Mouse (Mus musculus): ENCODE data around the gene Siah3. TPM values are rescaled to one million over a fixed set of nuclear protein-coding genes. Genes with fewer than 3 reads are reported as not detected.

Siah3 gene
- polyA plus RNA-seq, 1 experiment from 2014 or later, result 0.43 TPM

- peaks cover 9% of the 10 kb centered on the region; the same call in 1 of the 2 replicates for H3K27me3 ChIP-seq (replicated peaks; ENCODE audit: control insufficient read depth, insufficient read depth, low read length)
- no peak overlapping the region for H3K27ac ChIP-seq (replicated peaks; ENCODE audit: low read depth, low read length)
- DNase-seq (ENCODE audit: low spot score), result no peak
- H3K9ac ChIP-seq (ENCODE audit: low read depth, low read length), result peak overlapping the region; percentile 43
- peak overlapping the region; percentile 71 for H3K4me2 ChIP-seq (ENCODE audit: low read depth, low read length)
- WGBS, result 26% methylated on average over 8 of the region's 8 CpGs
- peaks cover 13% of the 10 kb centered on the region; the same call in 1 of the 2 replicates for H3K4me1 ChIP-seq (ENCODE audit: control insufficient read depth, insufficient read depth, low read length)
- ATAC-seq (ENCODE audit: low read depth), result peak; percentile 10; the same call in 1 of the 2 replicates
- no peaks in the 10 kb centered on the region for H3K36me3 ChIP-seq (ENCODE audit: control insufficient read depth, insufficient read depth, low read length)
- H3K9me3 ChIP-seq (ENCODE audit: control insufficient read depth, low read length), result no peaks in the 10 kb centered on the region
- peak overlapping the region; percentile 36 for H3K4me3 ChIP-seq (ENCODE audit: low read depth, low read length)
Measured at GRCm38 (mm10) chr14:75457221-75457600, 1.4 kb downstream of the Siah3 start.

- WGBS, result 77% methylated on average over 10 of the region's 10 CpGs
- ATAC-seq (ENCODE audit: low read depth) (no peak), DNase-seq (ENCODE audit: low spot score) (no peak)
- peaks cover 13% of the 10 kb centered on the region; the same call in 1 of the 2 replicates for H3K4me1 ChIP-seq (ENCODE audit: control insufficient read depth, insufficient read depth, low read length)
- no peaks in the 10 kb centered on the region for H3K9me3 ChIP-seq (ENCODE audit: control insufficient read depth, low read length)
- H3K36me3 ChIP-seq (ENCODE audit: control insufficient read depth, insufficient read depth, low read length), result no peaks in the 10 kb centered on the region
- no peak overlapping the region for H3K4me2 ChIP-seq (ENCODE audit: low read depth, low read length)
- peaks cover 9% of the 10 kb centered on the region; the same call in 1 of the 2 replicates for H3K27me3 ChIP-seq (replicated peaks; ENCODE audit: control insufficient read depth, insufficient read depth, low read length)
- no peak overlapping the region for H3K4me3 ChIP-seq (ENCODE audit: low read depth, low read length)
- no peak overlapping the region for H3K27ac ChIP-seq (replicated peaks; ENCODE audit: low read depth, low read length)
- H3K9ac ChIP-seq (ENCODE audit: low read depth, low read length), result no peak overlapping the region
Measured at GRCm38 (mm10) chr14:75459431-75459830, 3.6 kb downstream of the Siah3 start.

GRCm38 (mm10) chr14:75459991-75460390, 4.2 kb downstream of the Siah3 start:
- H3K4me2 ChIP-seq (ENCODE audit: low read depth, low read length), result no peak overlapping the region
- ATAC-seq (ENCODE audit: low read depth), result no peak
- peaks cover 13% of the 10 kb centered on the region; the same call in 1 of the 2 replicates for H3K4me1 ChIP-seq (ENCODE audit: control insufficient read depth, insufficient read depth, low read length)
- no peaks in the 10 kb centered on the region for H3K36me3 ChIP-seq (ENCODE audit: control insufficient read depth, insufficient read depth, low read length)
- H3K9ac ChIP-seq (ENCODE audit: low read depth, low read length), result no peak overlapping the region
- WGBS, result 21% methylated on average over 3 of the region's 3 CpGs
- peaks cover 5% of the 10 kb centered on the region; the same call in 1 of the 2 replicates for H3K27me3 ChIP-seq (replicated peaks; ENCODE audit: control insufficient read depth, insufficient read depth, low read length)
- H3K4me3 ChIP-seq (ENCODE audit: low read depth, low read length), result no peak overlapping the region
- H3K9me3 ChIP-seq (ENCODE audit: control insufficient read depth, low read length), result no peaks in the 10 kb centered on the region
- no peak overlapping the region for H3K27ac ChIP-seq (replicated peaks; ENCODE audit: low read depth, low read length)
- peak; percentile 50 for DNase-seq (ENCODE audit: low spot score)

DNA sequence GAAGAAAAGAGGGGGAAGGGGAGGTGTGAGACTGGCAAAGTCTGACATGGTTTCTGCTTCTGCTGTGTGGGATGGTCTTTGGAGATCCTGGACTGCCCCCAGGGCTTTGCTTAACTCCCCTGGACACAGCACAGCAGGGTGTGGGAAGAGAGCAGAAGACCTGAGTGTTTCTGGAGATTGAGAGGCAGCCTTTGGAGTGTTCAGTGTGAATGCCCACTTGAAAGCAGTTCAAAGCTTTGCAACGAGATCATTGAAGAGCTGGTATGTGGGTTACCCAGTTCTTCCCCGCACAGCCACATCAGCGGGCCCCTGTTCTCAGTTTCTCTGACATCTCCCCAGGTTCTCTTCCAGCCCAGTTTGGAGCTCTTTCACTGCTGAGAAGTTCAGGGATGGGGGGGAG, 4.7 kb downstream of the Siah3 start:
- no peaks in the 10 kb centered on the region for H3K36me3 ChIP-seq (ENCODE audit: control insufficient read depth, insufficient read depth, low read length)
- H3K27me3 ChIP-seq (replicated peaks; ENCODE audit: control insufficient read depth, insufficient read depth, low read length), result peaks cover 5% of the 10 kb centered on the region; the same call in 1 of the 2 replicates
- no peak for DNase-seq (ENCODE audit: low spot score)
- no peak overlapping the region for H3K27ac ChIP-seq (replicated peaks; ENCODE audit: low read depth, low read length)
- H3K9me3 ChIP-seq (ENCODE audit: control insufficient read depth, low read length), result no peaks in the 10 kb centered on the region
- H3K4me2 ChIP-seq (ENCODE audit: low read depth, low read length), result no peak overlapping the region
- no peak overlapping the region for H3K9ac ChIP-seq (ENCODE audit: low read depth, low read length)
- ATAC-seq (ENCODE audit: low read depth), result no peak
- WGBS, result 32% methylated on average over 3 of the region's 3 CpGs
- no peak overlapping the region for H3K4me3 ChIP-seq (ENCODE audit: low read depth, low read length)
- H3K4me1 ChIP-seq (ENCODE audit: control insufficient read depth, insufficient read depth, low read length), result peaks cover 13% of the 10 kb centered on the region; the same call in 1 of the 2 replicates

DNA sequence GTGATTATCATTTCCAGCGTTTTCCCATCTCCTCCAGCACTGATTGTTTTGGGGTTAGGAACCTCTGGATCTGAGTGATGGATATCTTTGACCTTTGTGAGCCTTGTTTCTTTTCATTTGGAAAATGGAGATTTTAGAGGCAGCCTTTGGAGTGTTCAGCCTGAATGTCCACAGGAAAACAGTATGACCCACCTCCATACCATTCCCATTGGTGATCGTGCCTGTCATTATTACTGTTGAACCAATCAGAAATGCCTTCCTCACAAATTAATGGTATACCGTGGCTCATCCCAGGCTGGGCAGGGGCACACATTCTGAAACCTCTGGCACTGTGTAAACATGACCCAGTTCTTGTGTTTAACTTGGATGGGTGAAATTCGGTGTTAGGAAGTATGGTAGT, 6.0 kb downstream of the Siah3 start:
- Histone ChIP-seq H3K4me3 (ENCODE audit: low read depth, low read length) (no peak overlapping the region), H3K27ac (replicated peaks; ENCODE audit: low read depth, low read length) (no peak overlapping the region), H3K27me3 (replicated peaks; ENCODE audit: control insufficient read depth, insufficient read depth, low read length) (no peaks in the 10 kb centered on the region), H3K4me2 (ENCODE audit: low read depth, low read length) (no peak overlapping the region), H3K36me3 (ENCODE audit: control insufficient read depth, insufficient read depth, low read length) (no peaks in the 10 kb centered on the region), H3K9ac (ENCODE audit: low read depth, low read length) (no peak overlapping the region), H3K9me3 (ENCODE audit: control insufficient read depth, low read length) (no peaks in the 10 kb centered on the region), H3K4me1 (ENCODE audit: control insufficient read depth, insufficient read depth, low read length) (peaks cover 7% of the 10 kb centered on the region; the same call in 1 of the 2 replicates)
- ATAC-seq (ENCODE audit: low read depth), result no peak
- DNase-seq (ENCODE audit: low spot score), result no peak
- WGBS, result 79% methylated on average over 4 of the region's 4 CpGs

GRCm38 (mm10) chr14:75463171-75463570, 7.4 kb downstream of the Siah3 start:
- Histone ChIP-seq H3K27ac (replicated peaks; ENCODE audit: low read depth, low read length) (no peak overlapping the region), H3K9me3 (ENCODE audit: control insufficient read depth, low read length) (no peaks in the 10 kb centered on the region), H3K4me2 (ENCODE audit: low read depth, low read length) (no peak overlapping the region), H3K4me1 (ENCODE audit: control insufficient read depth, insufficient read depth, low read length) (peaks cover 3% of the 10 kb centered on the region; the same call in 1 of the 2 replicates), H3K9ac (ENCODE audit: low read depth, low read length) (no peak overlapping the region), H3K4me3 (ENCODE audit: low read depth, low read length) (no peak overlapping the region), H3K36me3 (ENCODE audit: control insufficient read depth, insufficient read depth, low read length) (no peaks in the 10 kb centered on the region), H3K27me3 (replicated peaks; ENCODE audit: control insufficient read depth, insufficient read depth, low read length) (no peaks in the 10 kb centered on the region)
- no peak for ATAC-seq (ENCODE audit: low read depth)
- peak; percentile 56 for DNase-seq (ENCODE audit: low spot score)
- 63% methylated on average over 4 of the region's 4 CpGs for WGBS

DNA sequence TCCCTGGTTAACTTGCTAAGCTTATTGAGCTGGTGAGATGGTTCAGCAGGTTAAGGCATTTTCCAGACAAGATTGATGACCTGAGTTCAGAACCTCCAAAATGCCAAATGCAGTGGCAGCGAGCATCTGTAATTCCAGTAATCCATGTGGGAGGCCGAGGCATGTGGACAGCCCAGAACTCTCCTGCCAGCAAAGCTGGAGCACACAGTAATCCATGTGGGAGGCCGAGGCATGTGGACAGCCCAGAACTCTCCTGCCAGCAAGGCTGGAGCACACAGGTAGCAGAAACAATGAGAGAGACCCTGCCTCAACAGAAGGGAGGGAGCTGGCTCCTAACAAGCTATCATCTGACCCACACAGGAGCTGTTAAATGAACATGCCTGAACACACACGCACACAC, 13.2 kb downstream of the Siah3 start:
- H3K4me3 ChIP-seq (ENCODE audit: low read depth, low read length), result no peak overlapping the region
- ATAC-seq (ENCODE audit: low read depth) (no peak), DNase-seq (ENCODE audit: low spot score) (no peak)
- no peaks in the 10 kb centered on the region for H3K4me1 ChIP-seq (ENCODE audit: control insufficient read depth, insufficient read depth, low read length)
- H3K9ac ChIP-seq (ENCODE audit: low read depth, low read length), result no peak overlapping the region
- no peaks in the 10 kb centered on the region for H3K9me3 ChIP-seq (ENCODE audit: control insufficient read depth, low read length)
- no peak overlapping the region for H3K4me2 ChIP-seq (ENCODE audit: low read depth, low read length)
- H3K27me3 ChIP-seq (replicated peaks; ENCODE audit: control insufficient read depth, insufficient read depth, low read length), result no peaks in the 10 kb centered on the region
- H3K27ac ChIP-seq (replicated peaks; ENCODE audit: low read depth, low read length), result no peak overlapping the region
- 81% methylated on average over 4 of the region's 4 CpGs for WGBS
- H3K36me3 ChIP-seq (ENCODE audit: control insufficient read depth, insufficient read depth, low read length), result no peaks in the 10 kb centered on the region

GRCm38 (mm10) chr14:75473061-75473930, 17.5 kb downstream of the Siah3 start:
- no peaks in the 10 kb centered on the region for H3K36me3 ChIP-seq (ENCODE audit: control insufficient read depth, insufficient read depth, low read length)
- WGBS, result 67% methylated on average over 9 of the region's 9 CpGs
- H3K4me2 ChIP-seq (ENCODE audit: low read depth, low read length), result no peak overlapping the region
- H3K27me3 ChIP-seq (replicated peaks; ENCODE audit: control insufficient read depth, insufficient read depth, low read length), result no peaks in the 10 kb centered on the region
- ATAC-seq (ENCODE audit: low read depth), result peak; percentile 37; the same call in 1 of the 2 replicates
- H3K9ac ChIP-seq (ENCODE audit: low read depth, low read length), result no peak overlapping the region
- DNase-seq (ENCODE audit: low spot score), result peak; percentile 33
- H3K4me1 ChIP-seq (ENCODE audit: control insufficient read depth, insufficient read depth, low read length), result no peaks in the 10 kb centered on the region
- H3K4me3 ChIP-seq (ENCODE audit: low read depth, low read length), result no peak overlapping the region
- H3K9me3 ChIP-seq (ENCODE audit: control insufficient read depth, low read length), result no peaks in the 10 kb centered on the region
- no peak overlapping the region for H3K27ac ChIP-seq (replicated peaks; ENCODE audit: low read depth, low read length)

Data from embryonic facial prominence, embryonic 14.5 days (tissue).